Mouse (Mus musculus): ENCODE results near the gene Krt7.
A peak's percentile ranks its signal among the peaks of the same experiment; 100 is the strongest.

Krt7 gene

DNA sequence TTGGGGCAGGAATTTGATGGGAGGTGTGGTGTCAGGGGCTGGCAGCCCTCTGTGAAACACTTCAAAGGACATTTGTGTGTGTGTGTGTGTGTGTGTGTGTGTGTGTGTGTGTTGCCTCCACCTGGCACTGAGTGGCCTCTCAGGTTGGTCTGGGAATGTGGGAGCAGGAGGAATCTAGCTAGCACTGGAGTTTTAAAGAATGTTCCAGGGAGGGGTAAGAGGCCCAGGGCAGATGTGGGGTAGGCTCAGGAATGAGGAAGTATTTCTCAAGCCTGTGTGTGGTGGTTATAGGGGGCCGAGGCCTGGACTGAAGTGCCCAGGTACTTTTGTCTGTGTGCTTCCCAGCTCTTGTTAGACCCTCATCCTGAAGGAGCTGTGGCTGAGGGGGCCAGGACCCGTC is at the start of gene Krt7:
TSS of gene Krt7 (plus strand) at position 269 of the 400 bp plus-strand sequence.
- DNase-seq (ENCODE audit: low spot score), result no peak

DNA sequence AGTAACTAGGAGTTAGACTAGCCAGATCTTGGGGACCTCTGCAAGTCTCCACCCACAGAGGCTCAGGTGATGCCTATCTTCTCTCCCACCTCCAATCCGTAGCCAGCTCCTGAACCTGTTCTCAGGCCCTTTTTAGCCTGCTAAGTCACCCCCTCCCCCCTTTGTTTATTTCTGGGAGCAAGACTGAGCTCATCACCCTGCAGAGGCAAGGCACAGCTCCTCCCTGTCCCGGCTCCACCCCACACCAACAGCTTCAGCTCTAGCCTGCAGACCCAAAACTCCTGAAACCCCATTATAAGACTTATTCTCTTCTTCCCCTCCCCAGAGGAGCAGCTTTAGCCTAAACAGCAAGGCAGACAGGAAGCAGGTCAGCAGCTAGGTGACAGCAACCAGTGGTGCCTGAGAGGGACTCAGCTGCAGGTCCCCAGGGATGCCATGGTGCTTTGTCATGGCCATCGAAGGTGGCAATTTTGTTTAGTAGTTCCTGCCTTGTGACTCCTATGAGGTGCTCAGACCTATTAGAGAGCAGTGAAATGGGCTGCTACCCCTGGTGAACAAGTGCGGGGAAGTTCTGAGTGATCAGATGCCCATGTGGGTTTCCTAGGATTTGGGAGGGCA is 48.3 kb upstream of the Krt7 start:
- no peak for DNase-seq (ENCODE audit: low spot score)

DNA sequence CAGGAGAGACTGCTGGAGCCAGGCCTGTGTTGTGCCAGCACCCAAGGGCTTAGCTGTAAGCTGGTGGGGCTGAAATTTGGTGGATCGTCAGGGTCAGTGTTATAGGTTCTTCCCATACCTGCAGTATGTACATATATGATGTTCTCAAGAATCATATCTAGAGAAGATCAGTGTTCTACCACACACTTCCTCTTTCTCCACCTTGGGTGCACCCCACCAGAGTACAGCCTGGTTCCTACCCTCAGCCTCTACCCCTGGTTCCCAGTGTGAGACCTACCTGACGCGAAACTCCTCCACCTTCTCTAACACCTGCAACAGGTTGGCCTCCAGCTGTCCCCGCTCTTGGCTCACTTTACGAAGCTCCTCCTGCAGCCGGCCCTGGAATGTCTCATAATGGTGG is 46.9 kb upstream of the Krt7 start:
- no peak for DNase-seq (ENCODE audit: low spot score)

DNA sequence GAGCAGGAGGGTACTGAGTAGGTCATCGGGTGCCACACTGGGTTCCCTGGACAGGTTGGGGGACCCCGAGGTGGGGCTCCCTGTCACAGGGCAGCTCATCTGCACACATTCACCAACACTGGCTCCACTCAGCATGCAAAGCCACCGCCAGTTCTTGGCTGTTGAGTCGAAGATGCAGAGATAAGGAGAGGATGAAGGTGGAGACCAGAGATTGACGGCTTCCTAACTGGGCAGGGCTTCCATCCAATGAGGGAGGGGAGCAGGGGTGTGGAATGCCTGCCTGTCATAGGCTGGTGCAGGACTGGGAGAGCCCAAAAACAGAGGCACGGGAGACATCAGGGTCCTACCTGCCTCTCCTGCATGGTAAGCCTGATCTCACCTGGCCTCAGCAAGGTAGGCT is 46.4 kb upstream of the Krt7 start:
- DNase-seq (ENCODE audit: low spot score), result no peak

DNA sequence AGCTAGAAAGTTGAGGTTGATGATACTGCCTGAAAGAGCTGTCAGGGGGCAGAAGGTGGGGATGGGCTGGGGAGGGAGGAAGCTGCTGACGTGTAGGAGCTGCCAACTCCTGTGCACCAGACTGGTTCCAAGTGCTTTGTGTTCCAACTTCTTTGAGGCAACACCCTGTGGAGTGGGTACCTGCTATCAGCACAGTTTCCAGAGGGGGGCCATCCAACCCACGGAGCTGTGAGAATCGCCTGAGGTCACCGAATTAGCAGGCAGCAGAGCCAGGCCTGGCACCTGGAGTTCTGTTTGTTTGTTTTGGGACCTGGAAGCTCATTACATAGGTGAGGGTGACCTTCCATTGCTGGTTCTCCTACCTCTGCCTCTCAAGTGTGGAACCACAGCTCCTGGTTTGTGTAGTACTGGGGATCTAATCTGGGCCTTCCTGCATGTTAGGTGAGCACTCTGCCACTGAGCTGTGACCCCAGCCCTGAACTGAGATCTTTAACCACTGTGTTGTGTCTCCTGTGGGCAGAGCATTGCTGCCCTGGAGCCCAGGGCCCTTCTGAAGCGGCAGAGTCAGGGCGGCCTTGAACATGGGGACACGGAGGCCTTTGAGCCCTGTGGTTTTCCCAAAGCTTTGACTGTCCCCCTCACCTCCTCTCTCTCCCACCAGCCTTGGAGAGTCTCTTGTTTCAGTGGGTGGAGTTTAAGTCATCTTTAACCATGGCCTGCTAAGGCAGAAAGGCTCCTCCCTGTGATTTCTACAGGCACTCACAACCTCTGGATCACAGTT is 45.8 kb upstream of the Krt7 start:
- DNase-seq (ENCODE audit: low spot score), result peak; percentile 50

DNA sequence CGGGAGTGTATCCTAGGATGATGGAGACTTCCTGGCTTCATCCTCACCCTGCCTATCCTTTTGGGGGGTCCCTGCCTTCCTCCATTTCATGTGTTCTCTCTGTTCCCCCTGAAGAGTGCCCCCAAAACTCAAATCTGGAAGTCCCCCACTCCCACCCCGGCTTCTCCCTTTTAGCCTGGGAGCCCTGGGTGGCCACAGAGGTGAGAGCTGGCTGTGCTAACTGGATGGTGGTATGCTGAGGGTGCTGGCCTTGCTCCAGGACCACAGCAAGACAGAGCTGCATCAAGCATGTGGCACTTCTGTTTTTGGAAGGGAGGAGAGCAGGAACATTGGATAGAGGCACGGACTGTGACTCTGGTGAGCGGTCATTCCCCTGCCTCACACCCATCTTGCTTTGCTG is 45.1 kb upstream of the Krt7 start:
- no peak for DNase-seq (ENCODE audit: low spot score)

DNA sequence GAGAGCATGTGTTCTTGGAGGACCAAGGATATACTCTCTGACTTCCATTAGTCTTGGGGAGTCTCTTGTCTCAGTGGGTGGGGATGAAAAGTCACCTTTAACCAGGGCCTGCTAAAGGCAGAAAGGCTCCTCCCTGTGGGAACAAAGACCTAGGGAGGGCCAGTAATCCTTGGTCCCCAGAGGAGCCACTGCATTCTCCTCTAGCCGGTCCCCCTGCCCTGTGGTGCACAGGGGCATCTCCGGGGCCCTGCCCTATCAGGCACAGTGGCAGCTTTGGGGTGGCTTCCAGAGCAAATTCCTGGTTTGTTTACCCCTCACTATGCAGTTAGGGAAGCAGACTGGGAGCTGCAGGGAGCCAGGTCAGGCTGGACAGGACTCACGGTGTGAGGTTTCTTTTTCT is 44.4 kb upstream of the Krt7 start:
- no peak for DNase-seq (ENCODE audit: low spot score)

DNA sequence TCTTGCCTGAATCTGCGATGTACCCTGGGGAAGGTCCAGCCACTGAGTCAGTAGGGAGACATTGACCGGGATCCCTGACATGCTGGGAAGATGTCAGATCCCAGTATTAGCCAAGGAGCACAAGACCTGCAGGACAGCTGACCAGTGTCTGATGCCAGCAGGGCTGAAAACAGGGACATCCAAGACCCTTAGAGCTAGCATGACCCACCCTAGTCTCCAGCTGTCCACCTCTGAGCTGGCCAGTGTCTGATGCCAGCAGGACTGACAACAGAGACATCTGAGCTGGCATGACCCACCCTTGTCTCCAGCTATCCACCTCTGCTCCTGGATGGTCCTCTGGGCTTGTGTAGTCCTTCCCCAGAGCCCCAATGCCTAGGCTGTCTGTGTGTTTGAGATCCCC is 43.9 kb upstream of the Krt7 start:
- DNase-seq (ENCODE audit: low spot score), result no peak

DNA sequence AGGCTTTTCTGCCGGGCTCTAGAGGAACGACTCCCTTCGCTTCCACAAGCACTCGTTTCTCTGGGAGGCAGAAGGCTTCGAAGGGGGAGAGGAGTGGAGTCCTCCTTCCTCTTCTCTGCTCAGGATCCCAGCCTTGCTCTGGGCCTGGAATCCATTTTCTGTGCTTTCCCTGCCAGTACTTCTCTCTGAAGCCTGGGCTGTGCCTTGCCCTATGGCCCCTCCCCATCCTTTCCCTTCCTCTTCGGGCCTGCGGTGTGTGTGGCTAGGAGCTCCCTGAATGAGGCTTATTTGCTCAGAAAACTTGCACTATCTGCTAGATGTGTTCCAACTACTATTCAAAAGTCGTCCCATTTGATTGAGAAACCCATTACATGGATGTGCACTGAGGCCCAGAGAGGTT is 43.3 kb upstream of the Krt7 start:
- no peak for DNase-seq (ENCODE audit: low spot score)

DNA sequence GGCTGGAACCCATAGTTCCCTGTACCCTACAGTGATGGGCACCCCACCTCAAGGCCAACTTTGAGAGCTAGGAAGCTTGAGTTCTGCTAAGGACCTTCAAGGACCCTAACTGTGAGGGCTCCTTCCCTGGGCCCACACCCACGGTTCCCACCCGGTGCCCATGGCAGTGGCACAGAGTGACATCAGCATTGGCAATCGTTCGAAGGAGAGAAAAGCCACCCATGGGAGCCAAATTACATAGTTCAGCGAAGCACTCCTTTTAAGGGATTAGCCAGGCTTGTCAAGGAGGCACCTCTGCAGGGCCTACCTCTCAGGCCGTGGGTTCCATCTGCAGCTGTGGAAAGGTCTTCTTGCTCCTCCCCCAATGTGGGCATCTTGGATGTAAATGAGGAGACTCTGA is 42.8 kb upstream of the Krt7 start:
- DNase-seq (ENCODE audit: low spot score), result no peak

DNA sequence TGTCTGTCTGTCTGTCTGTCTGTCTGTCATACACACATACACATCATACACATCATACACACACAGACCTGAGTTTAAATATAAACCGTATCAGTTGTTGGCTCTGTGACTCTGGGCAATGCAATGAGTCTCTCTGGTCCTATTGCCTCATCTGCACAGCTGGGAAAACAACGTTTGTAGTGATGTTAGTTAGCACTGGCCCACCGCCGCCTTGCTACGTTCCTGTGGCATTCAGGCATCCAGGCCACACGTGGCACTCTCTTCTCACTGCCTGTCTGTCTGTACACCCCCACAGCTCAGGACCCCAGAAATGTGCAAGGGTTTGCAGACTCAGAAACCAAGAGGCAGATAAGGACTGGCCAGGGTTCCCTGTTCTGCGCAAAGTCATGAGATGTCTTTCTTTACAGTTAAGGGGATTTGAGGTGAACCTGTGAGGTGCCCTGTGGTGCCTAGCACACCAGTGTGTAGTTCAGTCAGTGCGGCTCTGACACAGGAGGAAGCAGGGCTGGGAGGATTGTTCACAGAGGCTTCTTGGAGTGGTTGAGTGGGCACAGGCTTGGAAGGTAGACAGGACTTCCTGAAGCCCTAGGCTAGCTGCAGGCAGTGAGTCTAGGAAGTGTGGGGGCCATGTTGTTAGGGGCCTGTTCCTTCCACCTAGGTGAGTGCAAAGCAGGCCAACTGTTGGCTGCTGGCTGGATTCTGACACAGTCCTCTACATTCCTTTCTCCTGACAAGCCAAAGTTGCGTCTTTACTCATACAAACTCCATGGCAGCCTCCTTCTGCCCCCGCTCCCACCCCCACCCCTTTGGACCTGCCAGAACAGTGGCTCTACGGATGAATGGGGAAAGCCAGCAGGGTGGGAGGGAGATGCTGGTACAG is 42.1 kb upstream of the Krt7 start:
- DNase-seq (ENCODE audit: low spot score), result no peak

DNA sequence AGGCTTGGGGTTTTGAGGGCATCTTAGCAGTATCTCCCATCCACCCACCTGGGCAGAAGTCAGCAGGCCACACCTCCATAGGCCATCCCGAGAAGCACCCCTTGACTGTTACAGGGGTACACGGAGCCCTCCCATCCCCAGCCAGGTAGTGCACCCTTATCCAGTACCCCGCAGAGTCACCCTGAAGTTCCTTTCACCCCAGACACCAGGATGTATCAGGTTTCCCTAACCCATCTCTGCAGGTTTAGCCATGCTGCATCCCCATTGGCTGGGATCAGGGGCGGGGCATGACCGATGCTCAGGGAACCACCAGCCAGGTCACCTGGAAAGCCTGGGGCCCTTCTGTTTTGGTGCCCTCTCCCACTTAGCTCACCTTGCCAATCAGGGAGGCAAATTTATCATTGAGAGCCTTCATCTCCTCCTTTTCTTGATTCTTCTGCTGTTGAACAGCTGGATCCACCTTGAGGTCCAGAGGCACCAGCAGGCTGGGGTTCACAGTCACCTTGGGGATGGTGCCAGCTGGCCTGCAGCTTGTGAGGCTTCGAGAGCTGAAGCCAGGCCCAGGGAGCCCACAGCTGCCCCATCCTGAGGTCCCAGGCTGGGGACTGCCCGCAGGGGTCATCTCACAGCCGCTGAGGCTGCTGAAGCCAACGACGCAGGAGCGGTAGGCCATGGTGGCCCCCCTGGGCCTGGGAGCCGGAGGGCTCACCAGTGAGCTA is 41.3 kb upstream of the Krt7 start:
- no peak for DNase-seq (ENCODE audit: low spot score)

DNA sequence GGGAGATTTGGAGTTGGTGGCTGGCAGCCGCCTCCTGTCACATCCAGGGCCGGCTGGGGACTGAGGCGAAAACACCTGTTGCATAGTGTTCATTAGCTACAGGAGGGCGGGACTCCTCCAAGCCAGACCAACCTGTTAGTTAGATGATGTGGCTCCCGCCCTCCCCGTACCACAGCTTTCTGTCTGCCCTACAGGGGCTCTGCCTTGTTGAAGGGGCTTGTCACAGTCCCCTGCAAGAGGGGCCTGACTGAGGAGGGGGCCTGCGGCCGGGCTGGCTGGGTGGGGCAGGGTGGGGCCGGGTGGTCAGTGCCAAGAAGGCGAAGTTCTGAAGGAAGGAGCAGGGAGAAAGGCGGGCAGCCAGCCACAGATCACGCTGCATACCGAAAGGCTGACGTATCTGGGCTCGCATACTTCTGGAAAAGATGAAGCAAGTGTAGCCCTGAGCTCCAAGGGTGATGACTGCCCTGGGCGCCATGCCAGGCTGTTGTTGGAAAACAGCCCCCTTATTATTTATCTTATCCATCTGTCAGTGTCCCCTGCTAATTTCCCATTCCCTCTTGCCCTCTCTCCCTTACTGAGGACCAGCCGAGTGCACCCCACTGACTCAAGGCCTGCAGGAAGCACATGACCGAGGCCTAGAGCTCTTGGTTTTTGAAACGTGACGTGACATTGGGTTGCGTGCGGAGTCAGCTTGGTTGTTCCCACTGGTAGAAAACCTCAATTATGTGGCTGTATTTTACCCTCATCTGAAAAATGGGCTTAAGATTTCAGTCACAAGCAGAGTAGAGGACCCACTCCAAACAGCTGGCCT is 40.5 kb upstream of the Krt7 start, which contains the start of gene Krt80:
TSS of gene Krt80 (minus strand) at position 62 of the 811 bp plus-strand sequence.
- peak; percentile 60 for DNase-seq (ENCODE audit: low spot score)

DNA sequence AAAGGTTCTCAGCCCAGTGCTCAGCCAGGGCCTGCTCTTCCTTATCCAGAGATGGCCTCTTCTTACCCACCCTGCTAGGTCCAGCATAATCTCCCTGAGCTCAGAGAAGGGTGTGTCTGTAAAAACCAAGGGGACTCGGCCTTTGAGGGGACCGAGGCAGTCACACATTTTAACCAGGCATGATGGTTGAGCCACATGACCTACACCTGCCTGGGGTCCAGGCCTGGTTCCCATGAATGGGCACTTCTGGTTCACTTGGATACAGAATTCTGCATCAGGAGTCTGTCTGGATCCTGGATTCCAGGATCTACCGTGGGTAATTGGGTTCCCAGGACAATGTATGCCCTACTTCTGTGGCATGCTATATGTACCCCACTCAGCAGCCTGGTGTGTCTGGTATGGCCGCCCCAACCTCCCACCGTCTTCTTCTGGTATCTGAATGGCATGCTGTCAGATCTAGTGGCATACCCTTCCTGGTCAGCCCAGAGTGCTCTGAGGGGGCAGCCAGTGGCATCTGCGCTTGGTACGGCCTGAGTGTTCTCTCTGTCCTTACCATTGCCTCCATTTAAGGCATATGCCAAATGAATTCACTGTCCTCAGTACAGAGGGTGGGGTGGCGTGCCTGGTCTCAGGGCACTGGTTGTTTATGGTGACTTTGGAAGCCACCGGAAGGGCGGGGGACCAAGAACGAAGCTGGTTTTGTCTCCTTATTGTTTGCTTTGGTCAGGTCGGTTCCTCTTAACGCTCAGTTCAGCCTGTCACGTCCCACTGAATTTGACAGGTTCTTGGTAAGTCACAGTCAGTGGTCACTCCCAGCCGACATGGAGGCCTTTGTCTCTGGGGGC is 39.5 kb upstream of the Krt7 start:
- DNase-seq (ENCODE audit: low spot score), result no peak

DNA sequence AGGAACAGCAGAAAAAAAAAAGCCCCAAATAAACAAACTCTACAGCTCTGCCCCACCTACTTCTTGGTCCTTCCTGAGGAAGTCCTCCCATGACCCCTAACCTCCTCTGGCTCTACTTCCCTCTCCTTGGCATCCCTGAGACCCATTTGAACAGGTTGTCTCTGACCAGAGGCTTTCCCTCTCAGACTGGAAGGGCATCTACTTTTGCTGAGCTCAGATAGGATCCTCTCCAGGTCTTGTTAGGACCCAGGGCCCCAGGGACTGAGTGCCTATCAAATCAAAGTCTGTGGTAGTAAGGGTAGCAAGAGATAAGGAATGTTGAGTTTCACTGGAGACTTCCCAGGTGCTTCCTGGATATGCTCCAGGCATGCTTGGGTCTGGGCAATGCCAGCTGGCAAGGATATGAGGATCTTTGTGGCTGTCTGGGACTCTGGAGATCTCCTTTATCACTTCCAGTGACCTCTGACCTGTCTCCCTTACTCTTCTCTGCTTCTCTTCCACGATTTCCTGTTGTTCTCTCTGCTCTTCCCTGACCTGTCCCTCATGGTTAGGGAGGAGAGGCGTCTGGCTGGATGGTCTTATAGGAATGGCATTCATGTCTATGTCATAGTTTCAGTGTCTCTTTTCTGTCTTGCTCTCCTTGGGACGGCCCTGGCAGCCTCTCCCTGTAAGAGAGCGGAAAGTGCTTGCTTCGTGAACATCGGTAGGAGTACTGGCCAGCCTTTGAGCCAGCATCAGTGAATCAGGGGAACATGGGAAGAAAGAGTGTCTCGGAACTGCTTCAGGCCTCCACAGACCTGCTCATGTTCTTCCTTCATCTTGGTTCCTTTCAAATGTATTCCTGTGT is 38.5 kb upstream of the Krt7 start:
- no peak for DNase-seq (ENCODE audit: low spot score)

DNA sequence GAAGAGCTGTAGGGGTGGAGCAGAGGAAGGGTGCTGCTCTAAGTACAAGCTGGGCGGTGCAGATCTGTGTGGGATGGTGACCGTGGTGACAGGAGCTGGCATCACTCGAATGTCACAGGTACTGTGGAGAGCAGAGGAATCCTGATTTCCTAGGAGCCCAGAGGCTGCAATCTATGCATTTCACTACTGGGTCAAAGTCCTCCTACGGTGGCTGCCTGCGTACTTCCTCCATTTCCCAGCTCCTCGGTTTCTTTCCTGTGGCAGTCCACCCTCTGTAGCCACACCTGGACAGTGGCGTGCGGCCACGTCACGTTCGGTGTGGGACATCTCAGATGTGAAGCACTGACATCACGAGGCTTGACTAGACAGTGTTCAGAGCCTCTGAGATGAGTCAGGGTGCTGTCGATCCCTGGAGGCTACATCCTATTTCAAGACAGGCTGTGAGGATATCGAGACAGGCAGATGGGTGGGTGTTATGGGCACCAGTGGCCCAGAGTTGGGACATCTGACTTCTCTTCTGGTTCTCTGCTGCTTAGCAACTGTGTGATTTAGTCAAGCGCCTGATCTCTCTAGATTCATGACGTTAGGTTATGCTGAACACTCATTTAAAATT is 37.5 kb upstream of the Krt7 start:
- DNase-seq (ENCODE audit: low spot score), result no peak

DNA sequence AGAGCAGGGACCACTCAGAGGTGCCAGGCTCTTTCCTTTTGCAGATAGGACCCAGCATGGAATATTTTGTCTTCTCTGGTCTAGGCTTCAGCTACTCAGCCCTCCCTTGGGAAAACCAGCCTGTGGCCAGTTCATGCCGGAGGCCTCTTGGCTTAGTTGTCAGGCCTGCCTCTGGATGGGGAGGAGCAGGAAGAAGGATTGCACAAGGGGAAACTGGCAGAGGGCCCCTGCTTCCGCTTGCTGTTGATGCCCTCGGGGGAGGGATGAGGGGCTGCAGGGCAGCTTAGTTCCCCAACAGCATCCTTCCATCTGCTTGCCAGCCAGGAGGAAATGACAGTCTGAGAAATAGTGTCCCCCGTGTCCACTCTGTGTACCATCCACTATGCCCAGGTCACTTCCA is 36.0 kb upstream of the Krt7 start:
- peak; percentile 33 for DNase-seq (ENCODE audit: low spot score)

DNA sequence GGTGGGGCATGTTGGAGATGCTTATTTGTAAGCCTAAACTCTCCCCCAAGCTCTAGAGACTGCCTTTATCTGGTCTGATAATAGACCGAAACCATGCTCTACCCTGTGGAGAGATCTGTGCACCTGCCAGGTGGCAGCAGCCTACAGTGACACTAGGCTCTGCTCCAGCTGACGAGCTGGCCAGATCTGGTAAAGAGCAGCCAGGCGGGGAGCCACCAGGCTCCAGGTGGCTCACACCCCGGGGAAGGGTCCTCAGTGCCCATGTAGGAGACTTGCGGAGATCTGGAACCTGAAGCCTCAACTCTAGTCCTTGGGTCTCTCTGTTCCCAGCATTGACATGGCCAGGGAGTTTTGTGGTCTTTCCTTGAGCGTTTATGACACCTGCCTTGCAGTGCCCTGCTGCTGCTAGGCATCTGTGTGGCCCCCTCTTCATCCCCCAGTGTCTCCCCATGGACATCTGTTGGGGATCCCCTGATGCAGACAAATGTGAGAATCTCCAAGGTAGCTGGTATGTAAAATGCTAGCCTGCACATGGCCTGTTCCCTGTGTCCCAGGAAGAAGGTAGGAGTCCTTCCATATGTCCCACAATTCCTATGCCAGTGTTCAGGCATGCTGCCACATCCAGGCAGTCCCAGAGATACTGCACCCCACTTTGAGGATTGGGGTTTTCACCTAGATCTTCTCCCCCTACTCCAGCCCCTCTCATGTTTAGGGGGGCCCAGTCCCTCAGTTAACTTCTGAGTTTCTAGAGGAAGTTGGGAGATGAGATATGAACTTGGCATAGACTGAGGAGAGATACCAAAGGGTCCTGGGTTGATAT is 34.7 kb upstream of the Krt7 start:
- no peak for DNase-seq (ENCODE audit: low spot score)

Measured in ovary, adult 18-20 months (tissue).